Mouse (Mus musculus): Measurements from ENCODE around the gene Wdr43. TPM values are rescaled to one million over a fixed set of nuclear protein-coding genes. Genes with fewer than 3 reads are reported as not detected.

The Wdr43 gene
- total RNA-seq, 4 experiments from 2014 or later, result 25.9 to 32.1 (median 29.2) TPM

DNA sequence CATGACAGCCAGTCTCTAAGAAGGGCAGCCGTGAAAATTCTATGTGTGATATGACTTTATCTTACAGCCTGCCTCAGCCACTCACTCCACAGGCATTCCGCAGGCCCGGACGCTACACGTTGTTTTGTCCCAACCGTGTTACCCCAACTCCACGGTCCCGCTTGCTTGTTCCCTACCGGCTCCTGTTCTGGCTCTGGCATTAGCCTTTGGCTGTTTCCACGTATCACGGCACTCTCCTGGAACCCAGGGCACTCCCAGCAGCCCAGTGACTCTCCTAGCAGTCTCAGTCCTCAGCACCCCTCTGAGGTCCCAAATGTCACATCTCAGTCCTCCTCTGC, 82.9 kb downstream of the Wdr43 start:
- DNase-seq (ENCODE audit: low spot score in 2 of 2), result no peak

DNA sequence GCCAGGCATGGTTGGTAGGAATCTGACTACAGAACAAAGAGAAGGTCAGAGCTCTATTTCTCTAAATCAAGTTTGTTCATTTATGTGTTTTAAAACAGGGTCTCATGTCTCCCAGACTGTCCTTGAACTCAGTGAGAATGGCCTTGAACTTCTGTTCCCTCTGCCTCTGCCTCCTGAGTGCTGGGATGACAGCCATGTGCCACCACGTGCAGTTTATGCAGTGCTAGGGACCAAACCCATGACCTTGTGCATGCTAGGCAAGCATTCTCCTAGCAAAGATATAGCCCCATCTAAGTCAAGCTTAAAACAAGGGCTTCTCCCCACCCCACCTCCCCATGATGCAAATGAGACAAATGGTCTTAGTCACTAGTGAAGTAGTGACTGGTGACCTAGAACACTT, 89.4 kb downstream of the Wdr43 start:
- no peak for DNase-seq (ENCODE audit: low spot score in 2 of 2)

GRCm38 (mm10) chr17:71705550-71706480, 90.1 kb downstream of the Wdr43 start:
- DNase-seq (ENCODE audit: low spot score in 2 of 2), result no peak

DNA sequence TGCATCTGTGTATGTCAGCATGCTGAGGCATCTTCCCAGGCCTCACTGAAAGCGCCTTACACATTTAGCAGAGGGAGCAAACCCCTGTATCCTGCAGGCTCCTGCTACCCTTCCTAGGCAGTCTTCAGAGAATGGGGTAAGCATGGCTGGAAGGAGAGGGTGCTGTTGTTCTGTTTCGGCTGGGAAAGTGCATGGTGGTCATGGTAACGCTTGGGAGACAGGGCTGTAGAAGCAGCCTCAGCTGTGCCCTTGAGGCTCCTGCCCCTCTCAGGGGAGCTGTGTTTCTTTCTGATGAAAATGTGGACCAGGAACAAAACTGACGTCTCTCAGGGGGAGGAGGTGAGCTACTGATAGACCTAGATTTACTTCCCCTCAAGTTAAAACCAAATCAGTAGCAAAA, 92.0 kb downstream of the Wdr43 start:
- DNase-seq (ENCODE audit: low spot score in 2 of 2), result no peak

Other genes with a start within 250 kb of the Wdr43 start
- gene Gm4707, start 156.0 kb upstream of the Wdr43 start, total RNA-seq (2022), result 1 to 10 TPM; 2.3 to 4.0 (median 2.7) TPM
- gene Smchd1, start 140.6 kb upstream of the Wdr43 start, total RNA-seq (2022), result 10 to 100 TPM; 26.7 to 32.3 (median 29.8) TPM
- gene Ndc80, start 89.0 kb upstream of the Wdr43 start, total RNA-seq (2022), result under 1 TPM; 0.37 to 0.82 (median 0.44) TPM
- gene Spdya, start 63.8 kb upstream of the Wdr43 start, total RNA-seq (2022), result 1 to 10 TPM; 2.7 to 3.8 (median 2.8) TPM
- gene Togaram2, start 57.4 kb downstream of the Wdr43 start, total RNA-seq (2022), result 1 to 10 TPM; 2.7 to 5.0 (median 3.4) TPM
- gene Pcare, start 137.0 kb downstream of the Wdr43 start, total RNA-seq (2022), result under 1 TPM; 0.26 to 0.51 (median 0.33) TPM
- gene Clip4, start 152.6 kb downstream of the Wdr43 start, total RNA-seq (2022), result 100 to 1,000 TPM in 2 of 4 experiments, 10 to 100 TPM in 2; 76.2 to 102 (median 95.2) TPM

Data from left cerebral cortex, adult 8-10 months (tissue).